Mouse (Mus musculus): ENCODE results near the gene Olfr1338.
"Not testable (repeated sequence)": the region's sequence is repeated elsewhere in the genome, so short reads cannot be mapped to it uniquely, and the experiment has no call there.

Gene Olfr1338

GRCm38 (mm10) chr4:118758637-118759036 lies at the start of gene Olfr1338:
TSS of gene Olfr1338 (minus strand) at chr4:118758737.
- no peak for DNase-seq

GRCm38 (mm10) chr4:118792796-118793195 lies 34.3 kb upstream of the Olfr1338 start:
- DNase-seq = not testable (repeated sequence)

- DNase-seq = no peak
These were observed 23.9 kb upstream of the Olfr1338 start, which contains the start of gene Olfr1337 for GRCm38 (mm10) chr4:118782486-118782885. TSS of gene Olfr1337 (minus strand) at chr4:118782586.

GRCm38 (mm10) chr4:118741881-118742280 lies 16.7 kb downstream of the Olfr1338 start:
- no peak for DNase-seq

GRCm38 (mm10) chr4:118740988-118741698 lies 17.4 kb downstream of the Olfr1338 start:
- no peak for DNase-seq

GRCm38 (mm10) chr4:118739574-118739973 lies 19.0 kb downstream of the Olfr1338 start:
- no peak for DNase-seq

GRCm38 (mm10) chr4:118731875-118732274 lies 26.7 kb downstream of the Olfr1338 start, which contains the start of gene Olfr1339:
TSS of gene Olfr1339 (plus strand) at chr4:118732175.
- DNase-seq = no peak

GRCm38 (mm10) chr4:118721742-118722483 lies 36.6 kb downstream of the Olfr1338 start:
- DNase-seq = no peak

GRCm38 (mm10) chr4:118719838-118720237 lies 38.7 kb downstream of the Olfr1338 start, which contains the start of gene Olfr1340:
TSS of gene Olfr1340 (plus strand) at chr4:118720138.
- DNase-seq = no peak

GRCm38 (mm10) chr4:118711656-118712055 lies 46.9 kb downstream of the Olfr1338 start:
- no peak for DNase-seq

- DNase-seq = no peak
These were observed 50.5 kb downstream of the Olfr1338 start for GRCm38 (mm10) chr4:118708086-118708485.

GRCm38 (mm10) chr4:118703223-118703622 lies 55.3 kb downstream of the Olfr1338 start, which contains the start of gene Olfr1341:
TSS of gene Olfr1341 (plus strand) at chr4:118703523.
- no peak for DNase-seq

All from cerebellum, adult 9-10 months (tissue).